Mouse (Mus musculus) common myeloid progenitor, adult 5-6 weeks (primary cell): Measurements from ENCODE around the gene Atcay. TPM values are rescaled to one million over a fixed set of nuclear protein-coding genes. Genes with fewer than 3 reads are reported as not detected.

Experiments
- ATAC-seq: replicated peaks from 2 replicates; pipeline ENCODE4 v1.8.0; 2016; ENCODE audit warnings: low read depth, mild to moderate bottlenecking, moderate TSS enrichment, inconsistent platforms; ENCODE audit not compliant: poor library complexity, severe bottlenecking
- total RNA-seq: library from RNA; stranded (forward); fragments of 200-1000, 187-1606 nt; gene quantifications from 2 replicates; pipeline ENCODE4 v1.2.3, GENCODE M21; 2017

Atcay gene
- total RNA-seq, 1 experiment from 2014 or later = not detected

DNA sequence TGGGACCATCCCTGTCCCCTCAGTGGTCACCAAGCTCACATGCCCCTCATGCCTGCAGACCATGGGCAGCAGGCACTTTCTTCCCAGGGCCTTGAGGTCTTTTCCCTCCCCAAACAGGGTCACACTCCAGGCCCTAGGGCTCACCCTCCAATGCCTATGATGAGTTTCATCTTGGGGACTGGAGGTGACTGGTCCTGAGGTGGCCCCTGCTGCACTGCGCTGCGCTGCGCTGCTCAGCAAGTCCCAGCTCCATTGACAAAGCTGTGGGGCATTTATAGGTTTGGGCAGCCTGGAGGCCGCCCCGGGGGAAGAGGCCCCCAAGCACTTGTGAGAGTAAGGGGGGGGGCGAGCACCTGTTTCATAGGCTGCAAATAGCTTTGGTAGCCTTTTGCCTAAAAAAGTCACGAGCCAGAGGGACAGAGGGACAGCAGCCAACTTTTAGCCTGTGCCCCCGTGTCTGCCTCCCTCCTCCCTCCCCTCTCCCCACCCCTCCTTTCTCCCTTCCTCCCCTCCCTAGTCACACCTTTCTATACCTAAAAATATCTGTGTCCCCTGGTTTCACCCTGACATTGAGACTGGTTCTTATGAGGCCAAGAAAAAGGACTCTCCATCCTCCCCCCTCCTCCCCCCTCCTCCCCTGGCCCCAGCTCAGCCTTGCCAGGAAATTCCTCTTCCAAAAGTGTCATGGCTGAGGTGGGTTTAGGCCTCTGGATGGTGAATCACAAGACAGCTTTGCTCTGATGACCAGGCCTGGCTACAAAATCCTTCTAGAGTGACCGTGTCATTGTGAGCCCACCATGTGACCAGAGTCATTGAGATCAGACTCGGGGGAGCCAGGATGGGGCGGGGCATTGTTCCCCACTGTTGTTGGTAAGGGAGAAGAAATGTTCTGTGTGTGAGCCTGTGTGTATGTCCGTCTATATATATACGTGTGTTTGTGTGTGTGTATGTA is 28.6 kb downstream of the Atcay start, which contains the start of gene Nmrk2:
Gene Nmrk2, minus strand, starts transcription at position 245 of the 952 bp plus-strand sequence.
- ATAC-seq = no peak

DNA sequence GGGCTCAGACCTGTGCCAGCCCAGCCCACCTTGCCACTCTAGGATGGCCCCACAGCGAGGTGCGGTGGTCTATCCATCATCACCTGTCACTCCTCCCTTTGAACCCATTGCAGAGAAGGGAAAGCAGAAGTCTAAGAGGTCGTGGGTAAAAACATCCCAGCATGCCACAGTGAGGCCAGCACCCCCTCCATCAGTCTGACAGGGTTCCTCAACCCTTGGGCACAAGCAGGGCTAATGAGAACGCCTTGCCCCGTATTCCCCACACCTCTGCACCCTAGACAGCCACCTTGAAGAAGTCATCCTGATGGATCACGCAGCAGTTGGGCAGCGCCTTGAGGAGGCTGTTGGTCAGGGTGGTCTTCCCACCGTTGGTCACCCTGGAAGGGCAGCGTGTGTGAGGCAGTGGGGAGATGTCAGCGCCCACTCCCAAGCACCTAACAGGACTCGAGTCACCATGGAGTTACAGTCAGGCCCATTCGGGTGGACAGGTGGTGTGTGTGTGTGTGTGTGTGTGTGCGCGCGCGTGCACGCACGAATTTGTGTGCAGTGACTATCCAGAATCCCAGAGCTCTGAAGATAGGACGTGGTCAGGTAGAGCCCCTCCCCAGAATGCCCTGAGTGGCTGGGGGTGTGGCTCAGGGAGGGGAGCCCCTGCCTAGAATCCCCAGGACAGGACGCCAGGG is 29.9 kb downstream of the Atcay start:
- ATAC-seq = no peak

DNA sequence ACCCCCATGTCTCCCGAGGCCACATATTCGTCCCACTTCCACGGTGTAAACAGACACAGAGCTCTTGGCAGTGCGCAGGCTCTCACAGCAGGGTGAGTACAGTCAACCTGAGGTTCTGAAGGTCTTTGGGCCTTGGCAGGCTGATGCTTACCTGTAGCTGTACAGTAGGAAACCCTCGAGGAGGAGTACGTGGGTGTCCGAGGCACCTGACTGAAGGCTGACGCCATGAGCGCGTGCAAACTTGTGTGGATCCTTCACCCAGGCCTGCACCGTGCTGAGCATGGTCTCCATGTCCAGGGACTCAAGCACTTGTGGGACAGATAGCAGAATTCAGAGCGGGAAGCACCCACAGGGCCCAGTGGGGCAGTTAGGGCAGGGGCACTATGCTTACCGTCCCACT is 30.5 kb downstream of the Atcay start:
- no peak for ATAC-seq

DNA sequence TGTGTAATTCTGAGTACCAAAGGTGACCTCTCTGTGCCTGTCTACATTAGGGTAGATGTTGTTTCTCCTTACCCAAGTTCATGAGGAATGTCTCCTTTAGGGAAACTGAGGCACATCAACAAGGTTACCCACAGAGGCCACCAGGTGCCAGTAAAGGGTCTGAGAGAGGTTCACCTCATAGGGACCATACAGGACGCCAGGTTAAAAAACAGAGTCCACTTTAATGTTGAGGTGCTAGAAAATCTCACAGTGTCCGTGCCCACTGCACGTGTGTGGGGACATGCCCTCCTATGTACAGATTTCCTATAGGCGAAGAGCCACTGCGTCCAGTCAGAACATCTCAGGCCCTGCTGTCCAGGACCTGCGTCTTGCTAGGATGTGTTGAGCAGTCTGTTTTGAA is 31.6 kb downstream of the Atcay start:
- no peak for ATAC-seq

DNA sequence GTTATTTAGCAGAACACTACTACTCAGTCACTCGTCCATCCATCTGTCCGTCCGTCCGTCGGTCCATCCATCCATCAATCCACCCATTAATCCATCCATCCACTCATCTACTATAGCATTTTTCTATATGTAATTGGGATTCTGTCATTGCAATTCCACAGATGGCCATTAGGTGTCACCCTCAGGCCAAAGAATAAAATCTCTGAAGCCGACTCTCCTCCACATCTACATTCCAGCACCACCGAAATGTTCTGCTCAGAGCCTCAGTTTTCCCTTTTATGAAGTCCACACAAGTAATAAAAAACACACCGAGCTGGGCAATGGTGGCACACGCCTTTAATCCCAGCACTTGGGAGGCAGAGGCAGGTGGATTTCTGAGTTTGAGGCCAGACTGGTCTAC is 32.4 kb downstream of the Atcay start:
- peak; percentile 58 for ATAC-seq

DNA sequence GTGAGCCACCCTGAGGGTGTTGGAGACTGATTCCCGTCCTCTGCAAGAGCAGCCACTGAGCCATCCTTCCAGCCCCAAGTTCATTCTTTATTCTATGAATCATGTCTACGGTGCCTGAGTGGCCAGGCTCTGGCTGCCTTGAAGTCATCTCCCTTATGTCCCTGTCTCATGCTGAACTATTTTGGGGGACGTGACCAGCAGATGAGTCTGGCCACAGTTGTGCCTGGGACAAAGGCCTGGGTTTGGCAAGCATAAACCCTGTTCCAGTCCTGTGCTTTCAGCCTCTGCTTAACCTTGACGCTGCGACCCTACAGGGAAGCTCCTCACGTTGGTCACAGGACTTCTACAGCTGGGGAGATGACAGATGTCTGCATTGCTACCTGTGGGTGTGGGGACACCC is 33.3 kb downstream of the Atcay start:
- ATAC-seq = no peak

DNA sequence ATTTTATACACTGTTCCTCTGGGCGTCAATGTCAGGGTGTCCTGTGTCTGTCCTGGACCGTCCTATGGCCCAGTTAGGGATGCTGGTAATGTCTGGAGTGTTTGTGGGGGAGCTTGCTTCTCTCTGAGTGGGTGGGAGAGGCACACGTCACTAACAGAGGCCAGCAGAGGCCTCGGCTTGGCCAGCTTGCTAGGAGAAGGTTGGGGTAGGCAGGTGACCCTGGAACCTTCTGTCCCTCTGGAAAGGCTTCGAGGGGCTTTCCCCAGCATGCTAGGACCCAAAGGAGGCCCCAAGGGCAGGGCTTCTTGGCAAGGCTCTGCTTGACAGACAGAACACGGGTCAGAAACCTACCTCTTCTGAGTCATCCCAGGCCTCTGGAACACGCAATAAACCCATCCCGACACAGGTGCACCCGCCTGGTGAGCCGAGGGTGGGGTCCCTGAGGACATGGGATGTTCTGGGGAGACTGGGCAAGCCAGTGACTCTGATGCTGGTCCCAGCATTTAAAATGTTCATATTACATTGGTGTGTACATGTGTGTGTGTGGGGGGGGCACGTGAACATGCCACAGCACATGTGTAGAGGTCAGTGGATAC is 34.1 kb downstream of the Atcay start:
- ATAC-seq = no peak

DNA sequence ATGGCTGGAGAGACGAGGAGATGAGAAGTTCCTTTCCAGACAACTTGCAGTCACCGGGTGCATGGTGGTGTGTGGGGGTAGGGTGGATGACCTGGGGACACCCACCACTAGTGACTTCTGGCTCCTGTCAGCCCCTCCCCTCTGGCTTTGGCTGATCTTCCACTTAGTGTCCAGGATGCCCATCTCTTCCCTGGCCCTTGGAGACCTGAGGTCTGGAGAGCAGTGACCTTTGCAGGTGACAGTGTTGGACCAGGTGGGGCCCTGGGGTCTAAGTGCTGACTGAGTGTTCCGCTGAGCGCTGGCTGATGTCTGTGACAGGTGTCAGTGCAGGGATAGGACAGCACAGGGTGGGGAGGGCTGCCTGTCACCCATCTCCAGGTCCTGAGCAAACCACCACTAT is 35.3 kb downstream of the Atcay start:
- ATAC-seq = no peak

DNA sequence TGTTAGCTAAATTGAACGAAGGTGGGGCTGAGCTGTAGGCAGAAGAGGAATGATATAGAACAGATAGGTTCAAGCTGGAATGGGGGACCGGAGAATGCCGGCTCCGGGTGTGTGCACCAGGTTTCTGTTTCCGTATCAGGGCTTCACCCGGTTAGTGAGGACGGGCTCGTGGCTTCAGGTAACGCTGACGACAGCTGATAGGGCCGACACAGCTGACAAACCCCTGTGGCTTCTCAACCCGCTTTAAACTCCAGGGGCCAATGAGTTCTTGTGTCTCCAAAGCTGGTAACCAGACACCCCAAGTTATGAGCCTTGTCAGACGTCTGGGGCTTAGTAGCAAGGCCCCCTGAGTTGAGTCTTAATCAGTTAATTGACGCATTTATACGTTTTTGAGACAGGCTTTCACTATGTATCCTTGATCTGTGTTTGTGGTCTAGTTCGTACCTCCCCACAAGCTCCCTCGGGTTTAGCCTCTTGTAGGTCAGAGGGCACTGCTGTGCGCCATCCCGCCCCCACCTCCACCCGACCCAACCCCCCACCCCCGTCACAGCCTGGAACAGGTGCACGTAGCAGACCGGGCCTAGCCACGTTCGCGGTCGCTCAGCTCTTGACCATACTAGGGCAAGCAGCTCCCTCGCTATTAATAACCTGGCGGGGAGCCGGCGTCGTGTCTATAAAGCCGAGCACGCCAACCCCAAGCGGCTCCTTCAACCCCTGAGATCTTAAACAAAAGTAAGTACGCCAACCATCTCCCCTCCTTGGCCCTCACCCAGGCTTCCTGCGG is 36.5 kb downstream of the Atcay start:
- no peak for ATAC-seq

DNA sequence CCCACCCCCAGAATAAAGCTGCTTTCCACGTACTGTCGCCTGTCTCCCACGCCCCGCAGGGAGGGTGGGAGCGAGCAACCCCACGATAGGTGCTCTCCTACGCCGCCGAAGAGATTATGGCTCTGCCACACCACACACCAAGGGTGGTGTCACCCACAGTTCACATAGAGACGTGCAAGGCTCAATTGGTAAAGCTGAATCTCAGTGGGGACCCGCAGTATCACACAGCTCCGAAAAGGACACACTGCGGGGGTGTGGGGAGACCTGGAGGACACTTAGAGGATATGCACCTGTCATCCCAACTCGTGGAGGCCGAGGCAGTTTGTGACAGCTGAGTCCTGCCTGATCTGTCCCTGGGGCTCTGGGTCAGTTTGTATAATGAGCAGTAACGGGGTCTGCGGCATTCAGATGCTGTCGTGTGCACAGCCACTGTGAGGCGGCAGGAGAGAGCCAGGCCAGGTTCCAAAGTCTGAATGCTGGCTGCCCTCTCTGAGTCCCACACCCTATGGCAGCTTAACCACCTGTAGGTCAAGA is 37.6 kb downstream of the Atcay start:
- ATAC-seq = 0 out of 2 replicates have a peak, but pooled peaks have one; percentile 9

DNA sequence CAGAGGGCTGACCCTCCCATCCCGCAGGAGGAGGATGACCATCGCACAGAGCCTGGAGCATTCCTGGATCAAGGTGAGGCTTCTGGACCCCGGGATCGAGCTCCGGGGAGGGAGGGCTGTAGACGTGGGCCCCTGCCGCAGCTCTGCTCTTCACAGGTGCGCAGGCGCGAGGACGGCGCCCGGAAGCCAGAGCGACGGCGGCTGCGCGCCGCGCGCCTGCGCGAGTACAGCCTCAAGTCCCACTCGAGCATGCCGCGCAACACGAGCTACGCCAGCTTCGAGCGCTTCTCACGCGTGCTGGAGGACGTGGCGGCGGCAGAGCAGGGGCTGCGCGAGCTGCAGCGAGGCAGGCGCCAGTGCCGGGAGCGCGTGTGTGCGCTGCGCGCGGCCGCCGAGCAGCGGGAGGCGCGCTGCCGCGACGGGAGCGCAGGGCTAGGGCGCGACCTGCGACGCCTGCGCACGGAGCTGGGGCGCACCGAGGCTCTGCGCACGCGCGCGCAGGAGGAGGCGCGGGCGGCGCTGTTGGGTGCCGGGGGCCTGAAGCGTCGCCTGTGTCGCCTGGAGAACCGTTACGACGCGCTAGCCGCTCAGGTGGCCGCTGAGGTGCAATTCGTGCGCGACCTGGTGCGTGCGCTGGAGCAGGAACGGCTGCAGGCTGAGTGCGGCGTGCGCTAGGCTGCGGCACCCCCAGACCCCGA is 38.2 kb downstream of the Atcay start:
- peak; percentile 27 for ATAC-seq

DNA sequence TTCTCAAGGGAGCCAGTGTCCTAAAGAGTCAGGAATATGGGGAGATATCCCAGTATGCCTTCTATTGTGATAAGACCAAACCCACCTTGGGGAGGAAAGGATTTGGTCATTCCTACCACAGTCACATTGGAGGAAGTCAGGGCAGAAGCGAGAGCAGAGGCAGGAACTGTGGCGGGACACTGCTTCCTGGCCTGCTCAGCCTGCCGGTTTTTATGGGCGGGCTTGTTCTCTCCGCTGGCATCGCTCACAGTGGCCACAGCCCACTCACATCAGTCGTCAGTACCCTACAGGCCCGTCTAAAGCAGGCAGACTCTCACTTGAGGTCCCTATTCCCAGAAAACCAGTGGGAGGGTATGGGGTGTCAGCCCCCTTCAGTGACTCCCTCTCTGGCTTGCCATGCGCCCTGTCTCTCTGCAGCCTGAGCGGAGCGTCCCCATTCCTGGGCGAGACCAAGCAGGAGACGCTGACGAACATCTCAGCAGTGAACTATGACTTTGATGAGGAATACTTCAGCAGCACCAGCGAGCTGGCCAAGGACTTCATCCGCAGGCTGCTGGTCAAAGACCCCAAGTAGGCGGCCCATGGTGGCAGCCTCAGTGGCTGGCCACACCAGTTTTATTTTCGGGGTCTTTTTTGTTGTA is 39.2 kb downstream of the Atcay start:
- peak; percentile 31 for ATAC-seq

DNA sequence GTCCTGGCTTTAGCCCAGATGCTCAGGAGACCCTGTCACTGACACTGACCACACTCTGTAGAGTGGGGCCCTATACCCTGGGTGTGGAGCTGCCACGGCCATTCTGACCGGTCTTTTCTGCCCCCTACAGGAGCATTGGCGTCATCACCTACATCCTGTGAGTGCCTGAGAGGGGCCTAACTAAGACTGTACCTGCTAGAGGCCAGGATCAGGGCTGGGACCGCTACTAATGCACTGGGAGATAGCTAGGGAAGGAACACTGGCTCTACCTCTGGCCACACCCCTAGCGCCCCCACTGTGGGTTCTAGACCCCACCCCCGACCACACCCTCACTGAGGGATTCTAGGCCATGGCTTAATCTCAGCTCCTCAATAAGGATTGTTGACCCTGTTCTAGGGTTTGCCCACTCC is 39.7 kb downstream of the Atcay start:
- ATAC-seq = peak; percentile 2; the same call in 1 of the 2 replicates

DNA sequence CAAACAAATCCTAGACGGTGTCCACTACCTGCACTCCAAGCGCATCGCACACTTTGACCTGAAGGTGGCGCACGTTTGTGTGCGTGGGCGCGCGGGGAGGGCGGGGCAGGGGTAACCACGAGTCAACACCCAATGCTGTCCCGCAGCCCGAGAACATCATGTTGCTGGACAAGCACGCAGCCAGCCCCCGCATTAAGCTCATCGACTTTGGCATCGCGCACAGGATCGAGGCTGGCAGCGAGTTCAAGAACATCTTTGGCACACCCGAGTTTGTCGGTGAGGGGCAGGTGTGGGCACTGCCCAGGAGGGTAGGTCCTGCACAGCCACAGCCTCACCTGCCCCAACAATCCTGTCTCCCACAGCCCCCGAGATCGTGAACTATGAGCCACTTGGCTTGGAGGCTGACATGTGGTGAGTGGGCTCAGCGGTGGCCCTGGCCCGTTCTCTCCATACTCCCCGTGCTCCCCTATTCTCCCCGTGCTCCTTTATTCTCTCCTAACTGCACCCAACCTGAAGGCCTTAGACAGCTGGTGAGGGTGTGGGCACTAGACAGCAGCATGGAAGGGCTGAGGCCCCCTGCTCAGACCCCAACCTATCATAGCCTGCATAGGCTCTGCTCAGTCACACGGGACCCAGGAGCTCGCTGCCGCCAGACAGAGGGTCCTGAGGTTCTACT is 40.3 kb downstream of the Atcay start:
- ATAC-seq = no peak

DNA sequence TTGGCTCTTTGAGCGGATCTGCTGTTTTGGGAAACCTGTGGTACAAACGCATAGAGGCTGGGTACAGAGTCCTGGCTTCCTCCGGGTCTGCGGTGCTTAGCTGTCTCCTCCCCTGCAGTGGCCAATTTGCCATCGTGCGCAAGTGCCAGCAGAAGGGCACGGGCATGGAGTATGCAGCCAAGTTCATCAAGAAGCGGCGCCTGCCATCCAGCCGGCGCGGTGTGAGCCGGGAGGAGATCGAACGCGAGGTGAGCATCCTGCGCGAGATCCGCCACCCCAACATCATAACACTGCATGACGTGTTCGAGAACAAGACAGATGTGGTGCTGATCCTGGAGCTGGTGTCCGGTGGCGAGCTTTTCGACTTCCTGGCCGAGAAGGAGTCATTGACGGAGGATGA is 40.8 kb downstream of the Atcay start:
- no peak for ATAC-seq

DNA sequence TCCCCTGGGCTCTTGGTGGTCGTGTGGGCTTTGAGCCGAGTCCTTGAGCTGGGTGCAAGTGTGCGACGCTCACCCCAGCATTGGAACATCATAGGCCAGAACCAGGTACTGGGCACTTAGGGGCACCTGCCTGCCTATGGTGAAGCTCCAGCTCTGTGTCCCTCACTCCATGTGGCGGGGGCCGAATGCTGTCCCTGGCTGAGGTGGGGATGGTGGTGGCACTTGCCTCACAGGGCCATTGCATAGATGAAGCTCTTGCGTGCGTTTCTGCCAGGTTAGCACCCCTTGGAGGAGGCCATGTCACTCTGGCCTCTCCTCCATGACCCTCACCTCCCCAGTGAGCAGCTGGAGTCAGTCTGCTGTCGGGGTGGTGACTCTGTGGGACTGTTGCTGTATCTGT is 43.5 kb downstream of the Atcay start:
- ATAC-seq = no peak

DNA sequence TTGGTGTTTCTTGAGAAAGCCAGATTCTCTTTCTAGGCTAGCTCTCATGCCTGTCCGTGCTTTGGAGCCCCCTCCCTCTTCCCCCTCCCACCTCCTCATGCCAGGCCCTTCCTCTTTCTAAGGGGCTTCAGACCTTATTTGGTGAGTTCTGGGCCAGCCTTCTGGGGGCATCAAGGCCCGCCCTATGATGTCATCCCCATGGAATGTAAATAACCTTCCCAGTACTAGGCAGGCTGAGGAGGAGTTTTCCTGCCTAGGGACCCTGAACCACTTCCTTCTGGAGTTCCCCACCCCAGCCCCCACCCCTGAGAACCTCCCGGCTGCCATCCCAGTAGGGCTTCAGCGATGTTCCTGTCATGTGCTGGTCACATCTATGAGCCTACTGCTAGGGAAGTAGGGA is 45.9 kb downstream of the Atcay start:
- ATAC-seq = no peak

DNA sequence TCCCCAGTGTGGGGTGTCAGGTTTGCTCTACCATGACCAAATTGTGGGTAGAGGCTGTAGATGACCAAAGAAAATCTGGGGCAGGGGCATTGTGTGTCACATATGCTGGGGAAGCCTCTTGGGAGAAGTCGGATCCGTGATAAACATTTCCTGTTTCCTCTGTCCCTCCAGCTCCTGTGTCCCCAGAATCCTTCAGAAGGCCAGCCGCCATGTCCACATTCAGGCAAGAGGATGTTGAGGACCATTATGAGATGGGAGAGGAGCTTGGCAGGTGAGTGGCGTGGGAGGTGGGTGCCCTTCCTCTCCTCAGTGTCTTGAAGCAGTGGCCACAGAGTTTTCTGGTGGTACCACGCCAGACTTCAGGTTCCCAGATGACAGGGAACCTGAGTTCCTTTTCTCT is 46.8 kb downstream of the Atcay start, which contains the start of gene 4930442H23Rik:
Gene 4930442H23Rik, minus strand, starts transcription at position 45 of the 400 bp plus-strand sequence.
- ATAC-seq = no peak
